Mouse (Mus musculus) midbrain, postnatal 0 days (tissue): Measurements from ENCODE around the gene Igtp. TPM values are rescaled to one million over a fixed set of nuclear protein-coding genes. Genes with fewer than 3 reads are reported as not detected.

Experiments
- ATAC-seq: fragments of 200-750 bp; cut with Nextera tagmentation; 2 replicates; pipeline ENCODE4 v1.8.0; 2017; ENCODE audit warnings: moderate number of reproducible peaks, mild to moderate bottlenecking, moderate TSS enrichment, moderate library complexity; ENCODE audit not compliant: low FRiP score
- DNase-seq: peaks from one replicate; pipeline ENCODE4 v3.0.0-alpha.2; 2015; ENCODE audit warnings: low spot score
- H3K27ac ChIP-seq: fragments of 300-500 bp; sonication (generic); 2 replicates; pipeline ENCODE4 v1.5.1; 2014; ENCODE audit warnings: low read depth, mild to moderate bottlenecking, low read length, mixed read lengths
- H3K27me3 ChIP-seq: fragments of 300-500 bp; sonication (generic); 2 replicates; pipeline ENCODE4 v1.6.1; 2014; ENCODE audit warnings: low read length, control low read depth, mixed read lengths; ENCODE audit not compliant: insufficient read depth
- H3K36me3 ChIP-seq: fragments of 300-500 bp; sonication (generic); 2 replicates; pipeline ENCODE4 v1.6.1; 2014; ENCODE audit warnings: low read length, control low read depth, mixed read lengths; ENCODE audit not compliant: insufficient read depth
- H3K4me1 ChIP-seq: fragments of 300-500 bp; sonication (generic); 2 replicates; pipeline ENCODE4 v1.6.1; 2014; ENCODE audit warnings: mild to moderate bottlenecking, control low read depth, antibody characterized with exemption, low read length, mixed read lengths; ENCODE audit not compliant: insufficient read depth
- H3K4me2 ChIP-seq: fragments of 300-500 bp; sonication (generic); 2 replicates; pipeline ENCODE4 v1.6.1; 2014; ENCODE audit warnings: low read depth, mild to moderate bottlenecking, low read length, mixed read lengths; ENCODE audit not compliant: poor library complexity, severe bottlenecking
- H3K4me3 ChIP-seq: fragments of 300-500 bp; sonication (generic); 2 replicates; pipeline ENCODE4 v1.5.1; 2014; ENCODE audit warnings: low read depth, mild to moderate bottlenecking, low read length, moderate library complexity
- H3K9ac ChIP-seq: fragments of 300-500 bp; sonication (generic); replicated peaks from 2 replicates; pipeline ENCODE4 v1.6.1; 2014; ENCODE audit warnings: mild to moderate bottlenecking, low read length, moderate library complexity, mixed read lengths; ENCODE audit not compliant: poor library complexity, severe bottlenecking
- H3K9me3 ChIP-seq: fragments of 300-500 bp; sonication (generic); 2 replicates; pipeline ENCODE4 v1.6.1; 2016; ENCODE audit warnings: low read length, control low read depth
- CTCF ChIP-seq: IDR thresholded peaks from 2 replicates; pipeline ENCODE4 v1.5.1; 2016; ENCODE audit warnings: antibody characterized with exemption, mild to moderate bottlenecking
- WGBS: fragments of 180-500 bp; shearing (Covaris S2); extraction: QIAGEN DNeasy Blood & Tissue Kit; methylation state at CpG from one replicate; pipeline ENCODE4 v1.1.7; 2014; 5-methylcytosine and 5-hydroxymethylcytosine counted together
- polyA plus RNA-seq: library from polyadenylated mRNA; unstranded; fragments of >200 nt; fragmentation: Nextera tagmentation; extraction: Ambion mirVana; gene quantifications from 2 replicates; pipeline ENCODE4 v1.2.1, GENCODE M21; 2015
- total RNA-seq: library from RNA; depleted of rRNA; stranded (reverse); fragments of >200 nt; gene quantifications from 2 replicates; pipeline ENCODE4 v1.2.3, GENCODE M21; 2014

Igtp gene
- total and polyA plus RNA-seq, 2 experiments from 2014 or later, result 1.9 to 2.4 TPM

GRCm38 (mm10) chr11:58189675-58190074 lies 9.7 kb upstream of the Igtp start:
- Histone ChIP-seq H3K9me3 (no peaks in the 10 kb centered on the region), H3K4me1 (no peaks in the 10 kb centered on the region), H3K27ac (no peak overlapping the region), H3K4me3 (no peak overlapping the region), H3K36me3 (no peaks in the 10 kb centered on the region), H3K27me3 (no peaks in the 10 kb centered on the region), H3K4me2 (no peak overlapping the region), H3K9ac (no peak overlapping the region)
- DNase-seq (no peak), ATAC-seq (no peak)
- no peak for TF ChIP-seq CTCF
- 94% methylated on average over 6 of the region's 6 CpGs for WGBS

- Histone ChIP-seq H3K4me2 (no peak overlapping the region), H3K9ac (no peak overlapping the region), H3K27me3 (no peaks in the 10 kb centered on the region), H3K36me3 (no peaks in the 10 kb centered on the region), H3K27ac (no peak overlapping the region), H3K4me3 (no peak overlapping the region), H3K9me3 (no peaks in the 10 kb centered on the region), H3K4me1 (no peaks in the 10 kb centered on the region)
- DNase-seq (no peak), ATAC-seq (no peak)
- TF ChIP-seq CTCF, result no peak
- 86% methylated on average over 3 of the region's 3 CpGs for WGBS
These were observed 6.0 kb upstream of the Igtp start for GRCm38 (mm10) chr11:58193326-58193725.

GRCm38 (mm10) chr11:58193860-58194520 lies 5.4 kb upstream of the Igtp start:
- ATAC-seq (no peak), DNase-seq (no peak)
- Histone ChIP-seq H3K27me3 (no peaks in the 10 kb centered on the region), H3K4me3 (no peak overlapping the region), H3K36me3 (no peaks in the 10 kb centered on the region), H3K27ac (no peak overlapping the region), H3K4me1 (no peaks in the 10 kb centered on the region), H3K9ac (no peak overlapping the region), H3K9me3 (no peaks in the 10 kb centered on the region), H3K4me2 (no peak overlapping the region)
- WGBS, result 50% methylated on average over 4 of the region's 4 CpGs
- no peak for TF ChIP-seq CTCF

GRCm38 (mm10) chr11:58198663-58199062 lies 693 bp upstream of the Igtp start:
- no peaks in the 10 kb centered on the region for H3K4me1 ChIP-seq
- H3K36me3 ChIP-seq, result no peaks in the 10 kb centered on the region
- no peak overlapping the region for H3K4me3 ChIP-seq
- DNase-seq (no peak), ATAC-seq (no peak)
- H3K4me2 ChIP-seq, result peak overlapping the region; percentile 34
- H3K9ac ChIP-seq, result no peak overlapping the region
- no peaks in the 10 kb centered on the region for H3K9me3 ChIP-seq
- no peaks in the 10 kb centered on the region for H3K27me3 ChIP-seq
- WGBS, result 95% methylated on average over 4 of the region's 4 CpGs
- H3K27ac ChIP-seq, result no peak overlapping the region
- TF ChIP-seq CTCF, result no peak

- no peak overlapping the region for H3K27ac ChIP-seq
- no peak for DNase-seq
- no peak overlapping the region for H3K4me2 ChIP-seq
- TF ChIP-seq CTCF, result no peak
- 88% methylated on average over 4 of the region's 4 CpGs for WGBS
- H3K9me3 ChIP-seq, result no peaks in the 10 kb centered on the region
- no peaks in the 10 kb centered on the region for H3K36me3 ChIP-seq
- no peak overlapping the region for H3K4me3 ChIP-seq
- no peaks in the 10 kb centered on the region for H3K27me3 ChIP-seq
- H3K4me1 ChIP-seq, result no peaks in the 10 kb centered on the region
- no peak overlapping the region for H3K9ac ChIP-seq
- ATAC-seq, result no peak
These were observed 870 bp downstream of the Igtp start for GRCm38 (mm10) chr11:58200226-58200625.

GRCm38 (mm10) chr11:58201052-58201451 lies 1.7 kb downstream of the Igtp start:
- 87% methylated on average over 12 of the region's 12 CpGs for WGBS
- H3K4me1 ChIP-seq, result no peaks in the 10 kb centered on the region
- H3K4me3 ChIP-seq, result no peak overlapping the region
- H3K27ac ChIP-seq, result no peak overlapping the region
- TF ChIP-seq CTCF, result no peak
- no peak overlapping the region for H3K4me2 ChIP-seq
- no peak overlapping the region for H3K9ac ChIP-seq
- no peaks in the 10 kb centered on the region for H3K27me3 ChIP-seq
- no peaks in the 10 kb centered on the region for H3K9me3 ChIP-seq
- ATAC-seq (no peak), DNase-seq (peak; percentile 16)
- no peaks in the 10 kb centered on the region for H3K36me3 ChIP-seq
